Mouse (Mus musculus) heart, embryonic 15.5 days (tissue): ENCODE data around the gene Bicdl1. TPM values are rescaled to one million over a fixed set of nuclear protein-coding genes. Genes with fewer than 3 reads are reported as not detected.

ENCODE experiments used
- ATAC-seq: fragments of 200-750 bp; cut with Nextera tagmentation; replicated peaks from 2 replicates; pipeline ENCODE4 v1.8.0; 2017; ENCODE audit warnings: low read depth, moderate TSS enrichment; ENCODE audit not compliant: insufficient number of reproducible peaks, insufficient read depth, low FRiP score
- H3K27ac ChIP-seq: fragments of 300-500 bp; sonication (generic); 2 replicates; pipeline ENCODE4 v1.5.1; 2015; ENCODE audit warnings: mild to moderate bottlenecking, inconsistent platforms
- H3K27me3 ChIP-seq: fragments of 300-500 bp; sonication (generic); 2 replicates; pipeline ENCODE4 v1.6.1; 2015; ENCODE audit warnings: inconsistent platforms
- H3K36me3 ChIP-seq: fragments of 300-500 bp; sonication (generic); 2 replicates; pipeline ENCODE4 v1.6.1; 2015; ENCODE audit warnings: mild to moderate bottlenecking, inconsistent platforms
- H3K4me1 ChIP-seq: fragments of 300-500 bp; sonication (generic); replicated peaks from 2 replicates; pipeline ENCODE4 v1.6.1; 2015; ENCODE audit warnings: inconsistent platforms
- H3K4me2 ChIP-seq: fragments of 300-500 bp; sonication (generic); 2 replicates; pipeline ENCODE4 v1.6.1; 2015; ENCODE audit warnings: inconsistent platforms, mild to moderate bottlenecking, moderate library complexity
- H3K4me3 ChIP-seq: fragments of 300-500 bp; sonication (generic); 2 replicates; pipeline ENCODE4 v1.5.1; 2015; ENCODE audit warnings: mild to moderate bottlenecking, inconsistent platforms
- H3K9ac ChIP-seq: fragments of 300-500 bp; sonication (generic); 2 replicates; pipeline ENCODE4 v1.6.1; 2015; ENCODE audit warnings: mild to moderate bottlenecking, inconsistent platforms
- H3K9me3 ChIP-seq: fragments of 300-500 bp; sonication (generic); replicated peaks from 2 replicates; pipeline ENCODE4 v1.6.1; 2016; ENCODE audit warnings: inconsistent platforms
- WGBS: fragments of 180-500 bp; shearing (Covaris S2); methylation state at CpG from one replicate; pipeline ENCODE4 v1.1.7; 2015; ENCODE audit warnings: mixed read lengths; 5-methylcytosine and 5-hydroxymethylcytosine counted together
- microRNA-seq: library from miRNA; unstranded; fragments of <30 nt; microRNA quantifications from one replicate; pipeline ENCODE4, GENCODE M21; 2016
- polyA plus RNA-seq: library from polyadenylated mRNA; unstranded; fragments of >200 nt; fragmentation: Nextera tagmentation; extraction: Ambion mirVana; gene quantifications from 2 replicates; pipeline ENCODE4 v1.2.1, GENCODE M21; 2015

Gene Bicdl1
- polyA plus RNA-seq, 1 experiment from 2014 or later = 6.6 TPM

- no peak for ATAC-seq
- H3K4me1 ChIP-seq = no peaks in the 10 kb centered on the region
- 75% methylated on average over 9 of the region's 9 CpGs for WGBS
Observed at GRCm38 (mm10) chr5:115623694-115624440, 107.6 kb downstream of the Bicdl1 start.

GRCm38 (mm10) chr5:115622686-115623085 lies 108.7 kb downstream of the Bicdl1 start:
- WGBS = 84% methylated on average over 7 of the region's 7 CpGs
- no peak overlapping the region for H3K27ac ChIP-seq
- H3K4me3 ChIP-seq = no peak overlapping the region
- no peaks in the 10 kb centered on the region for H3K27me3 ChIP-seq
- H3K4me1 ChIP-seq = no peaks in the 10 kb centered on the region
- no peak overlapping the region for H3K9ac ChIP-seq
- no peak overlapping the region for H3K4me2 ChIP-seq
- H3K9me3 ChIP-seq = no peaks in the 10 kb centered on the region
- ATAC-seq = no peak
- peaks cover 33% of the 10 kb centered on the region for H3K36me3 ChIP-seq

More at GRCm38 (mm10) chr5:115623694-115624440, 107.6 kb downstream of the Bicdl1 start:
- peaks cover 21% of the 10 kb centered on the region for H3K36me3 ChIP-seq
- H3K4me3 ChIP-seq = no peak overlapping the region
- H3K9me3 ChIP-seq = no peaks in the 10 kb centered on the region
- H3K9ac ChIP-seq = no peak overlapping the region
- H3K27me3 ChIP-seq = no peaks in the 10 kb centered on the region
- H3K4me2 ChIP-seq = no peak overlapping the region
- no peak overlapping the region for H3K27ac ChIP-seq

- peaks cover 2% of the 10 kb centered on the region; the same call in 1 of the 2 replicates for H3K4me1 ChIP-seq
- H3K36me3 ChIP-seq = peaks cover 63% of the 10 kb centered on the region
- H3K27me3 ChIP-seq = no peaks in the 10 kb centered on the region
- no peak overlapping the region for H3K4me2 ChIP-seq
- ATAC-seq = no peak
- WGBS = 91% methylated on average over 15 of the region's 15 CpGs
- H3K27ac ChIP-seq = no peak overlapping the region
- no peaks in the 10 kb centered on the region for H3K9me3 ChIP-seq
- H3K4me3 ChIP-seq = no peak overlapping the region
- H3K9ac ChIP-seq = no peak overlapping the region
Observed at GRCm38 (mm10) chr5:115619690-115620089, 111.7 kb downstream of the Bicdl1 start.

GRCm38 (mm10) chr5:115614948-115615347 lies 116.5 kb downstream of the Bicdl1 start:
- 66% methylated on average over 7 of the region's 7 CpGs for WGBS
- Histone ChIP-seq H3K4me1 (peaks cover 2% of the 10 kb centered on the region; the same call in 1 of the 2 replicates), H3K4me2 (no peak overlapping the region), H3K27ac (no peak overlapping the region), H3K9me3 (no peaks in the 10 kb centered on the region), H3K36me3 (peaks cover 98% of the 10 kb centered on the region), H3K27me3 (no peaks in the 10 kb centered on the region), H3K4me3 (no peak overlapping the region), H3K9ac (no peak overlapping the region)
- ATAC-seq = peak; percentile 34; the same call in 1 of the 2 replicates

- H3K4me1 ChIP-seq = peaks cover 2% of the 10 kb centered on the region; the same call in 1 of the 2 replicates
- H3K9ac ChIP-seq = no peak overlapping the region
- no peak overlapping the region for H3K27ac ChIP-seq
- ATAC-seq = no peak
- no peaks in the 10 kb centered on the region for H3K27me3 ChIP-seq
- no peaks in the 10 kb centered on the region for H3K9me3 ChIP-seq
- 91% methylated on average over 9 of the region's 9 CpGs for WGBS
- no peak overlapping the region for H3K4me3 ChIP-seq
- no peak overlapping the region for H3K4me2 ChIP-seq
- peaks cover 98% of the 10 kb centered on the region for H3K36me3 ChIP-seq
Observed at GRCm38 (mm10) chr5:115613332-115613731, 118.1 kb downstream of the Bicdl1 start.

GRCm38 (mm10) chr5:115611566-115611965 lies 119.9 kb downstream of the Bicdl1 start:
- ATAC-seq = no peak

GRCm38 (mm10) chr5:115603561-115603960 lies 127.9 kb downstream of the Bicdl1 start:
- no peak for ATAC-seq
- Histone ChIP-seq H3K4me3 (no peak overlapping the region), H3K9me3 (no peaks in the 10 kb centered on the region), H3K4me1 (no peaks in the 10 kb centered on the region), H3K27ac (no peak overlapping the region), H3K4me2 (no peak overlapping the region), H3K9ac (no peak overlapping the region), H3K36me3 (peaks cover 87% of the 10 kb centered on the region), H3K27me3 (no peaks in the 10 kb centered on the region)
- WGBS = 96% methylated on average over 6 of the region's 6 CpGs

More at GRCm38 (mm10) chr5:115611566-115611965, 119.9 kb downstream of the Bicdl1 start:
- H3K27ac ChIP-seq = no peak overlapping the region
- no peak overlapping the region for H3K4me2 ChIP-seq
- H3K36me3 ChIP-seq = peaks cover 97% of the 10 kb centered on the region
- H3K4me3 ChIP-seq = no peak overlapping the region
- H3K4me1 ChIP-seq = peaks cover 2% of the 10 kb centered on the region; the same call in 1 of the 2 replicates
- no peak overlapping the region for H3K9ac ChIP-seq
- 88% methylated on average over 11 of the region's 11 CpGs for WGBS
- no peaks in the 10 kb centered on the region for H3K27me3 ChIP-seq
- no peaks in the 10 kb centered on the region for H3K9me3 ChIP-seq

Small RNAs within 50 kb of the gene (microRNA-seq; reads per million reads assigned to microRNA genes)
- gene Mir7030 = not detected

Other genes with a start within 250 kb of the Bicdl1 start
- 20.9 TPM in 2 replicates for gene Sirt4, start 246.9 kb downstream of the Bicdl1 start, polyA plus RNA-seq
- gene Pxn, start 224.9 kb downstream of the Bicdl1 start, polyA plus RNA-seq = 33.5 and 46.2 TPM in 2 replicates
- gene Rplp0, start 172.2 kb downstream of the Bicdl1 start, polyA plus RNA-seq = 925 and 1,001 TPM in 2 replicates
- gene Gcn1l1, start 166.4 kb downstream of the Bicdl1 start, polyA plus RNA-seq = 20.9 and 28.8 TPM in 2 replicates
- gene Rab35, start 99.7 kb downstream of the Bicdl1 start, polyA plus RNA-seq = 13.7 and 15.0 TPM in 2 replicates
- gene Cit, start 113.7 kb upstream of the Bicdl1 start, polyA plus RNA-seq = 19.9 and 20.9 TPM in 2 replicates